ENCODE assay signal across 10 mouse cellular contexts in the genomic region with DNA sequence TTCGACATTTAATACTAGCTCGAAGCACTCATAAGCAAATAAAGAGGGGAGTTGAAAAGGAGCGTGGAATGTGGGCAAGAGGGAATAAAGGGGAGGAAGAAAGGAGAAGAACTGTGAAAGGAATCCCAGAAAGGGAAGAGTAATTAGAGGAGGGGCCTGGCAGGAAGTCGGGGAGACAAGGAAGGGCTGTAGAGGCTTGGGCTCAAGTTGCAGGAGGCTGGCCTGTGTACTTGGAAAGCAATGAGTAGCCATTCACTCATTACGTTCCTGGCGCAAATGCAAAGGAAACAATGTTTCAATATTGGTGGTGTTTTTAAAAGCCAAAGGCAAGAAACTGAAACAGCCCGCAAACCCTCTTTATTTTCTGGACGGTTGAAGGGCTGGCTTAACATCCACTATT.
DNase-seq lines count a peak whose midpoint lies in the region; ATAC-seq and TF ChIP-seq lines count a peak whose summit lies in the region.
"Had no signal": no experiment of that assay in that cellular context is flagged by ENCODE, and none has a peak within 500 bp of the region (broad histone marks: within the 10 kb centered on the region; RNA-seq: fewer than 3 reads in every experiment).

No protein-coding gene starts in this region.

- no peak for DNase-seq in heart, postnatal 0 days (ENCODE audit: low spot score)
- no peak for DNase-seq in heart, embryonic 10.5 days (ENCODE audit: low spot score)
- DNase-seq in urinary bladder, postnatal 14 days (ENCODE audit: low spot score) = peak; percentile 32
- no peak for DNase-seq in urinary bladder, postnatal 4 days (ENCODE audit: low spot score in 2 of 2)
- peak; percentile 34 for DNase-seq in gastrocnemius, adult 2 months
- no peak for DNase-seq in urinary bladder, adult 2 months (ENCODE audit: low spot score)
- DNase-seq in thymus, adult 2 months = no peak
- DNase-seq: B cell, adult 2 months; lung, adult 2 months had no signal

- TF ChIP-seq EP300 in heart, postnatal 0 days (IDR thresholded peaks at IDR 0.05; ENCODE audit: low read depth) = no peak

- H3K9ac ChIP-seq in heart, postnatal 0 days (replicated peaks; ENCODE audit: low read depth, low read length) = no peak overlapping the region

- intact Hi-C loops in gastrocnemius, adult 2 months (cut with DNase I) = no loop called here

- no peak for TF ChIP-seq POLR2A in thymus, adult 2 months (IDR thresholded peaks at IDR 0.05; ENCODE audit: control insufficient read depth, extremely low read depth, insufficient read depth, low read length, poor library complexity)

- no peak overlapping the region for H3K4me2 ChIP-seq in heart, postnatal 0 days (ENCODE audit: low read depth, low read length)

- H3K9me3 ChIP-seq in heart, postnatal 0 days (replicated peaks; ENCODE audit: control insufficient read depth, low read length) = no peaks in the 10 kb centered on the region
- H3K9me3 ChIP-seq in heart, embryonic 10.5 days = no peaks in the 10 kb centered on the region

- H3K4me1 ChIP-seq in heart, postnatal 0 days (ENCODE audit: control insufficient read depth, insufficient read depth) = no peaks in the 10 kb centered on the region
- 0 out of 2 replicates have a peak, but pooled peaks cover 12% of the 10 kb centered on the region for H3K4me1 ChIP-seq in heart, embryonic 10.5 days
- H3K4me1 ChIP-seq in thymus, adult 2 months (replicated peaks; ENCODE audit: control insufficient read depth, insufficient read depth, low read length) = no peaks in the 10 kb centered on the region

- no peaks in the 10 kb centered on the region for H3K36me3 ChIP-seq in heart, postnatal 0 days (replicated peaks; ENCODE audit: control insufficient read depth, insufficient read depth, low read length)
- H3K36me3 ChIP-seq in heart, embryonic 10.5 days = no peaks in the 10 kb centered on the region
- H3K36me3 ChIP-seq in thymus, adult 2 months (ENCODE audit: control insufficient read depth, insufficient read depth, low read length) = no peaks in the 10 kb centered on the region

- H3K27me3 ChIP-seq in heart, postnatal 0 days (ENCODE audit: control insufficient read depth, insufficient read depth, low read length) = no peaks in the 10 kb centered on the region
- no peaks in the 10 kb centered on the region for H3K27me3 ChIP-seq in heart, embryonic 10.5 days (ENCODE audit: insufficient read depth, poor library complexity, severe bottlenecking)
- H3K27me3 ChIP-seq in thymus, adult 2 months (ENCODE audit: control insufficient read depth, insufficient read depth, low read length) = no peaks in the 10 kb centered on the region

- WGBS in heart, postnatal 0 days = 58% methylated on average over 8 of the region's 8 CpGs
- WGBS in heart, embryonic 10.5 days = 51% methylated on average over 8 of the region's 8 CpGs
- WGBS in thymus, adult 2 months = 55% methylated on average over 8 of the region's 8 CpGs

- no peak for ATAC-seq in heart, postnatal 0 days (ENCODE audit: insufficient read depth, low read depth)
- no peak for ATAC-seq in granulocyte monocyte progenitor cell, adult 5-6 weeks (replicated peaks; ENCODE audit: poor library complexity, severe bottlenecking)

- 0 out of 2 replicates have a peak overlapping the region, but pooled peaks have one; percentile 11 for H3K27ac ChIP-seq in heart, postnatal 0 days (ENCODE audit: low read depth)
- H3K27ac ChIP-seq in heart, embryonic 10.5 days = no peak overlapping the region
- no peak overlapping the region for H3K27ac ChIP-seq in gastrocnemius, adult 2 months
- H3K27ac ChIP-seq in thymus, adult 2 months (ENCODE audit: control insufficient read depth, insufficient read depth, low read length) = no peak overlapping the region

- H3K4me3 ChIP-seq in heart, postnatal 0 days (ENCODE audit: low read depth, low read length) = no peak overlapping the region
- no peak overlapping the region for H3K4me3 ChIP-seq in heart, embryonic 10.5 days
- H3K4me3 ChIP-seq in gastrocnemius, adult 2 months = no peak overlapping the region
- no peak overlapping the region for H3K4me3 ChIP-seq in thymus, adult 2 months (ENCODE audit: control insufficient read depth, insufficient read depth, low read length)

- no peak for TF ChIP-seq CTCF in heart, postnatal 0 days (IDR thresholded peaks at IDR 0.05; ENCODE audit: low read depth)
- TF ChIP-seq CTCF in gastrocnemius, adult 2 months (IDR thresholded peaks at IDR 0.05) = no peak
- TF ChIP-seq CTCF in thymus, adult 2 months (IDR thresholded peaks at IDR 0.05; ENCODE audit: borderline replicate concordance, control insufficient read depth, extremely low read depth, insufficient read depth, low read length, poor library complexity) = no peak

Comparison
In these comparisons a context has a peak if more than half of its experiments do, and no peak if none do; other contexts are left out.
1. DNase-seq: peak in urinary bladder, postnatal 14 days (single experiment) and gastrocnemius, adult 2 months (single experiment); none in heart, postnatal 0 days (single experiment), heart, embryonic 10.5 days (single experiment), urinary bladder, postnatal 4 days (0 of 2), urinary bladder, adult 2 months (single experiment) and thymus, adult 2 months (single experiment).